Mouse (Mus musculus): ENCODE measurements around the gene Slc38a4.

Gene Slc38a4

GRCm38 (mm10) chr15:96963318-96963717 lies 92.4 kb downstream of the Slc38a4 start:
- DNase-seq, result no peak

GRCm38 (mm10) chr15:96960343-96960742 lies 95.4 kb downstream of the Slc38a4 start:
- DNase-seq, result no peak

GRCm38 (mm10) chr15:96959247-96959646 lies 96.5 kb downstream of the Slc38a4 start:
- DNase-seq, result no peak

- no peak for DNase-seq
These were observed 99.1 kb downstream of the Slc38a4 start for GRCm38 (mm10) chr15:96956699-96957098.

GRCm38 (mm10) chr15:96954389-96954788 lies 101.4 kb downstream of the Slc38a4 start:
- DNase-seq, result no peak

GRCm38 (mm10) chr15:96953938-96954238 lies 101.9 kb downstream of the Slc38a4 start:
- DNase-seq, result no peak

GRCm38 (mm10) chr15:96953112-96953937 lies 102.4 kb downstream of the Slc38a4 start:
- DNase-seq, result peak; percentile 55 to 61

GRCm38 (mm10) chr15:96952488-96952887 lies 103.3 kb downstream of the Slc38a4 start:
- no peak for DNase-seq

- DNase-seq, result peak; percentile 19 to 30
These were observed 104.0 kb downstream of the Slc38a4 start for GRCm38 (mm10) chr15:96951783-96952182.

- peak; percentile 61 to 63 for DNase-seq
These were observed 107.3 kb downstream of the Slc38a4 start for GRCm38 (mm10) chr15:96948471-96948870.

Measured in B cell, adult 2 months (primary cell).